Mouse (Mus musculus): ENCODE measurements around the gene Vmn2r53. TPM values are rescaled to one million over a fixed set of nuclear protein-coding genes. Genes with fewer than 3 reads are reported as not detected.
"Not testable (repeated sequence)": the region's sequence is repeated elsewhere in the genome, so short reads cannot be mapped to it uniquely, and the experiment has no call there.

The Vmn2r53 gene
- not detected in 2 replicates for polyA plus RNA-seq (2016; fragmentation: Nextera tagmentation; extraction: Ambion mirVana)

DNA sequence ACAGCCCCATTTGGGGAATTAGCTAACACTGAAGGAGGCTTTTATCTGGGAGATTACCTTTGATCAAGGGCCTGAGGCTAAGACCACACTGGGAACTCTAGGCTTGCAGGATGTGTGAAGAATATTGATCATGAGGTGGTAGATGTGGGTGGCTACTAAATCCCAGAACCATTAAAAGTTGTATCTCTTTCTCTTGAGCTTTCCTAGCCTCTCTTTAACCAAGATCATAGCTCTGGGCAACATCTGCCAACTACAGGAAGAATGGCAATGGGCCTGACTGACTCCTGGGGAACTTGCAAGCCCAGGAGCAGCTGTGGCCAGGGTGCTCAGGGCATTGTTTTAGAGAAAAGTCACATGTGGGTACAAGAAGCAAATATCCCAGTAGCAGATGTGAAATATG lies at the start of gene Vmn2r53:
Gene Vmn2r53, minus strand, starts transcription at position 101 of the 400 bp plus-strand sequence.
- no peak within 1 kb of the TSS for H3K4me2 ChIP-seq
- ATAC-seq, result no peak
- no peaks in the 10 kb centered on the region for H3K4me1 ChIP-seq
- no peaks in the 10 kb centered on the region for H3K36me3 ChIP-seq
- H3K4me3 ChIP-seq, result no peak within 1 kb of the TSS
- no peak within 1 kb of the TSS for H3K9ac ChIP-seq
- H3K27ac ChIP-seq, result no peak within 1 kb of the TSS
- H3K27me3 ChIP-seq (replicated peaks), result no peaks in the 10 kb centered on the region
- H3K9me3 ChIP-seq (replicated peaks), result 0 out of 2 replicates have a peak, but pooled peaks cover 4% of the 10 kb centered on the region

DNA sequence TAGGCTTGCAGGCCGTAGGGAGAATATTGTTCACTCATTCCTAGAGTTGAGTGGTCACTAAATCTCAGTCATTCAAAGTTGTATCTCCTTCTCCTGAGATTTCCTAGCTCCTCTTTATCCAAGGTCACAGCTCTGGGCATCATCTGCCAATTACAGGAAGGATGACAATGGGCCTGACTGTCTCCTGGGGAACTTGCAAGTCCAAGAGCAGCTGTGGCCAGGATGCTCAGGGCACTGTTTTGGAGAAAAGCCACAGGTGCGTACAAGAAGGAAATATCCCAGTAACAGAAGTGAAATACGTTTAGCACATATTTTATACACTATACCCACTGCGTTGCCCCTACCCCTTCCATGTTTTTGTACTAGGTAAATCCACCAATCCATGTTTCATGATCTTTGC lies 31.6 kb upstream of the Vmn2r53 start, which contains the start of gene Vmn2r54:
Gene Vmn2r54, minus strand, starts transcription at position 101 of the 400 bp plus-strand sequence.
- not testable (repeated sequence) for ATAC-seq; H3K27ac ChIP-seq; H3K9me3 ChIP-seq (replicated peaks); H3K9ac ChIP-seq; H3K36me3 ChIP-seq; H3K4me2 ChIP-seq; H3K4me1 ChIP-seq; H3K27me3 ChIP-seq (replicated peaks); H3K4me3 ChIP-seq
- WGBS (ENCODE audit: insufficient replicate concordance), result 54% methylated on average over 3 of the region's 4 CpGs

Other genes starting within 250 kb of the Vmn2r53 start
- gene Vmn1r84, start 239.5 kb downstream of the Vmn2r53 start, polyA plus RNA-seq (2016; fragmentation: Nextera tagmentation; extraction: Ambion mirVana), result not detected in 2 replicates
- 0.91 and 1.2 TPM in 2 replicates for gene Zfp551, start 186.0 kb downstream of the Vmn2r53 start, polyA plus RNA-seq (2016; fragmentation: Nextera tagmentation; extraction: Ambion mirVana)
- 5.7 and 5.9 TPM in 2 replicates for gene Zfp606, start 130.5 kb downstream of the Vmn2r53 start, polyA plus RNA-seq (2016; fragmentation: Nextera tagmentation; extraction: Ambion mirVana)
- gene 2900092C05Rik, start 96.3 kb downstream of the Vmn2r53 start, polyA plus RNA-seq (2016; fragmentation: Nextera tagmentation; extraction: Ambion mirVana), result not detected in 2 replicates
- not detected in 2 replicates for gene Vmn2r54, start 31.5 kb upstream of the Vmn2r53 start, polyA plus RNA-seq (2016; fragmentation: Nextera tagmentation; extraction: Ambion mirVana)
- gene Vmn2r55, start 76.2 kb upstream of the Vmn2r53 start, polyA plus RNA-seq (2016; fragmentation: Nextera tagmentation; extraction: Ambion mirVana), result not detected in 2 replicates
- gene Vmn2r56, start 126.2 kb upstream of the Vmn2r53 start, polyA plus RNA-seq (2016; fragmentation: Nextera tagmentation; extraction: Ambion mirVana), result not detected in 2 replicates
- gene Zscan18, start 194.8 kb upstream of the Vmn2r53 start, polyA plus RNA-seq (2016; fragmentation: Nextera tagmentation; extraction: Ambion mirVana), result 1.4 and 2.1 TPM in 2 replicates
- gene Zfp329, start 210.1 kb upstream of the Vmn2r53 start, polyA plus RNA-seq (2016; fragmentation: Nextera tagmentation; extraction: Ambion mirVana), result 3.8 and 4.6 TPM in 2 replicates
- gene Zfp110, start 226.0 kb upstream of the Vmn2r53 start, polyA plus RNA-seq (2016; fragmentation: Nextera tagmentation; extraction: Ambion mirVana), result 16.1 and 16.4 TPM in 2 replicates

Measured in liver, embryonic 12.5 days (tissue).